Mouse (Mus musculus) kidney, postnatal 14 days (tissue): Measurements from ENCODE around the gene Akt3.

ENCODE experiments used
- DNase-seq: peaks from one replicate; pipeline ENCODE4 v3.0.0; 2022; ENCODE audit warnings: mixed read lengths

Gene Akt3

GRCm38 (mm10) chr1:176980140-176980539, 277.9 kb downstream of the Akt3 start:
- DNase-seq = no peak

- DNase-seq = no peak
Measured at GRCm38 (mm10) chr1:176979235-176979634, 278.8 kb downstream of the Akt3 start.

- DNase-seq = no peak
Measured at GRCm38 (mm10) chr1:176973356-176974088, 284.5 kb downstream of the Akt3 start.

GRCm38 (mm10) chr1:176971479-176971797, 286.6 kb downstream of the Akt3 start:
- DNase-seq = no peak

GRCm38 (mm10) chr1:176970635-176971478, 287.1 kb downstream of the Akt3 start:
- no peak for DNase-seq
